Mouse (Mus musculus) kidney, embryonic 16.5 days (tissue): ENCODE measurements around the gene Krt2. TPM values are rescaled to one million over a fixed set of nuclear protein-coding genes. Genes with fewer than 3 reads are reported as not detected.

Experiments used
- ATAC-seq: fragments of 200-750 bp; cut with Nextera tagmentation; 2 replicates; pipeline ENCODE4 v1.8.0; 2017; ENCODE audit warnings: moderate TSS enrichment; ENCODE audit not compliant: low FRiP score, low TSS enrichment
- H3K27ac ChIP-seq: fragments of 300-500 bp; sonication (generic); 2 replicates; pipeline ENCODE4 v1.5.1; 2014; ENCODE audit warnings: low read length
- H3K27me3 ChIP-seq: fragments of 300-500 bp; sonication (generic); 2 replicates; pipeline ENCODE4 v1.6.1; 2014; ENCODE audit warnings: low read length, control low read depth, mixed read lengths; ENCODE audit not compliant: insufficient read depth
- H3K36me3 ChIP-seq: fragments of 300-500 bp; sonication (generic); 2 replicates; pipeline ENCODE4 v1.6.1; 2014; ENCODE audit warnings: low read length, control low read depth, mixed read lengths; ENCODE audit not compliant: insufficient read depth
- H3K4me1 ChIP-seq: fragments of 300-500 bp; sonication (generic); 2 replicates; pipeline ENCODE4 v1.6.1; 2014; ENCODE audit warnings: low read length, control low read depth, mixed read lengths; ENCODE audit not compliant: insufficient read depth
- H3K4me2 ChIP-seq: fragments of 300-500 bp; sonication (generic); replicated peaks from 2 replicates; pipeline ENCODE4 v1.6.1; 2014; ENCODE audit warnings: low read depth, low read length
- H3K4me3 ChIP-seq: fragments of 300-500 bp; sonication (generic); 2 replicates; pipeline ENCODE4 v1.5.1; 2014; ENCODE audit warnings: mild to moderate bottlenecking, low read length
- H3K9ac ChIP-seq: fragments of 300-500 bp; sonication (generic); replicated peaks from 2 replicates; pipeline ENCODE4 v1.6.1; 2014; ENCODE audit warnings: low read length
- H3K9me3 ChIP-seq: fragments of 300-500 bp; sonication (generic); 2 replicates; pipeline ENCODE4 v1.6.1; 2016; ENCODE audit warnings: low read length, control low read depth
- WGBS: fragments of 180-500 bp; shearing (Covaris S2); extraction: QIAGEN DNeasy Blood & Tissue Kit; methylation state at CpG from one replicate; pipeline ENCODE4 v1.1.7; 2014; 5-methylcytosine and 5-hydroxymethylcytosine counted together
- polyA plus RNA-seq: library from polyadenylated mRNA; unstranded; fragments of >200 nt; fragmentation: Nextera tagmentation; extraction: Ambion mirVana; gene quantifications from 2 replicates; pipeline ENCODE4 v1.2.1, GENCODE M21; 2015

Gene Krt2
- not detected in 2 replicates for polyA plus RNA-seq

- Histone ChIP-seq H3K9ac (no peak within 1 kb of the TSS), H3K4me2 (no peak within 1 kb of the TSS), H3K4me1 (no peaks in the 10 kb centered on the region), H3K36me3 (no peaks in the 10 kb centered on the region), H3K27me3 (no peaks in the 10 kb centered on the region), H3K4me3 (no peak within 1 kb of the TSS), H3K9me3 (no peaks in the 10 kb centered on the region), H3K27ac (no peak within 1 kb of the TSS)
- WGBS = 80% methylated on average over 16 of the region's 16 CpGs
- ATAC-seq = no peak
Measured at GRCm38 (mm10) chr15:101817875-101818274, at the start of gene Krt2. Krt2 (minus strand) TSS chr15:101818169.

- Histone ChIP-seq H3K36me3 (no peaks in the 10 kb centered on the region), H3K4me2 (no peak overlapping the region), H3K9ac (no peak overlapping the region), H3K4me3 (no peak overlapping the region), H3K9me3 (no peaks in the 10 kb centered on the region), H3K27ac (no peak overlapping the region), H3K27me3 (no peaks in the 10 kb centered on the region), H3K4me1 (no peaks in the 10 kb centered on the region)
- WGBS = 78% methylated on average over 7 of the region's 7 CpGs
- no peak for ATAC-seq
Measured at GRCm38 (mm10) chr15:101866754-101867153, 48.8 kb upstream of the Krt2 start.

GRCm38 (mm10) chr15:101860421-101861130, 42.6 kb upstream of the Krt2 start:
- 48% methylated on average over 13 of the region's 13 CpGs for WGBS
- Histone ChIP-seq H3K27me3 (peaks cover 30% of the 10 kb centered on the region), H3K4me3 (no peak overlapping the region), H3K27ac (no peak overlapping the region), H3K4me2 (peak overlapping the region; percentile 65), H3K4me1 (peaks cover 9% of the 10 kb centered on the region), H3K9me3 (no peaks in the 10 kb centered on the region), H3K9ac (no peak overlapping the region), H3K36me3 (no peaks in the 10 kb centered on the region)
- ATAC-seq = no peak

- ATAC-seq = no peak
- H3K4me3 ChIP-seq = peak overlapping the region; percentile 37
- peaks cover 30% of the 10 kb centered on the region for H3K27me3 ChIP-seq
- H3K9me3 ChIP-seq = no peaks in the 10 kb centered on the region
- peaks cover 9% of the 10 kb centered on the region for H3K4me1 ChIP-seq
- H3K27ac ChIP-seq = no peak overlapping the region
- WGBS = 0% methylated on average over 33 of the region's 33 CpGs
- peak overlapping the region; percentile 52 for H3K9ac ChIP-seq
- H3K36me3 ChIP-seq = no peaks in the 10 kb centered on the region
- H3K4me2 ChIP-seq = peak overlapping the region; percentile 65
Measured at GRCm38 (mm10) chr15:101859735-101860170, 41.8 kb upstream of the Krt2 start.

GRCm38 (mm10) chr15:101858673-101859425, 40.9 kb upstream of the Krt2 start:
- Histone ChIP-seq H3K27me3 (peaks cover 36% of the 10 kb centered on the region), H3K4me1 (peaks cover 9% of the 10 kb centered on the region), H3K4me2 (peak overlapping the region; percentile 65), H3K4me3 (peak overlapping the region; percentile 37; the same call in 1 of the 2 replicates), H3K9me3 (no peaks in the 10 kb centered on the region), H3K27ac (no peak overlapping the region), H3K36me3 (no peaks in the 10 kb centered on the region), H3K9ac (no peak overlapping the region; the same call in 1 of the 2 replicates)
- 0 out of 2 replicates have a peak, but pooled peaks have one; percentile 14 for ATAC-seq
- WGBS = 5% methylated on average over 11 of the region's 11 CpGs

GRCm38 (mm10) chr15:101856696-101857095, 38.7 kb upstream of the Krt2 start:
- ATAC-seq = no peak
- H3K36me3 ChIP-seq = no peaks in the 10 kb centered on the region
- no peak overlapping the region for H3K9ac ChIP-seq
- 31% methylated on average over 5 of the region's 5 CpGs for WGBS
- H3K27me3 ChIP-seq = peaks cover 41% of the 10 kb centered on the region
- no peaks in the 10 kb centered on the region for H3K9me3 ChIP-seq
- no peak overlapping the region for H3K4me2 ChIP-seq
- H3K4me3 ChIP-seq = no peak overlapping the region
- no peak overlapping the region for H3K27ac ChIP-seq
- peaks cover 9% of the 10 kb centered on the region for H3K4me1 ChIP-seq

GRCm38 (mm10) chr15:101855732-101856131, 37.8 kb upstream of the Krt2 start:
- ATAC-seq = no peak
- H3K4me1 ChIP-seq = peaks cover 9% of the 10 kb centered on the region
- peaks cover 39% of the 10 kb centered on the region for H3K27me3 ChIP-seq
- no peak overlapping the region for H3K4me2 ChIP-seq
- 75% methylated on average over 3 of the region's 3 CpGs for WGBS
- H3K36me3 ChIP-seq = no peaks in the 10 kb centered on the region
- no peak overlapping the region for H3K4me3 ChIP-seq
- no peak overlapping the region for H3K27ac ChIP-seq
- H3K9ac ChIP-seq = no peak overlapping the region
- H3K9me3 ChIP-seq = no peaks in the 10 kb centered on the region

- WGBS = 42% methylated on average over 5 of the region's 5 CpGs
- H3K27ac ChIP-seq = no peak overlapping the region
- no peak overlapping the region for H3K4me3 ChIP-seq
- H3K27me3 ChIP-seq = peaks cover 27% of the 10 kb centered on the region; the same call in 1 of the 2 replicates
- peaks cover 4% of the 10 kb centered on the region for H3K4me1 ChIP-seq
- no peak for ATAC-seq
- no peaks in the 10 kb centered on the region for H3K36me3 ChIP-seq
- no peaks in the 10 kb centered on the region for H3K9me3 ChIP-seq
- no peak overlapping the region for H3K4me2 ChIP-seq
- no peak overlapping the region for H3K9ac ChIP-seq
Measured at GRCm38 (mm10) chr15:101854294-101854693, 36.3 kb upstream of the Krt2 start.

- 25% methylated on average over 5 of the region's 5 CpGs for WGBS
- no peak for ATAC-seq
- no peaks in the 10 kb centered on the region for H3K9me3 ChIP-seq
Measured at GRCm38 (mm10) chr15:101852571-101852970, 34.6 kb upstream of the Krt2 start.

GRCm38 (mm10) chr15:101850694-101851093, 32.7 kb upstream of the Krt2 start, which contains the start of gene Krt1:
Krt1 (minus strand) TSS chr15:101850794.
- Histone ChIP-seq H3K4me3 (no peak within 1 kb of the TSS), H3K27ac (no peak within 1 kb of the TSS), H3K9me3 (no peaks in the 10 kb centered on the region), H3K4me1 (no peaks in the 10 kb centered on the region; the same call in 1 of the 2 replicates), H3K9ac (no peak within 1 kb of the TSS), H3K36me3 (no peaks in the 10 kb centered on the region), H3K4me2 (no peak within 1 kb of the TSS), H3K27me3 (peaks cover 20% of the 10 kb centered on the region; the same call in 1 of the 2 replicates)
- ATAC-seq = no peak
- WGBS = 72% methylated on average over 6 of the region's 6 CpGs

More at GRCm38 (mm10) chr15:101852571-101852970, 34.6 kb upstream of the Krt2 start:
- Histone ChIP-seq H3K4me2 (no peak overlapping the region), H3K9ac (no peak overlapping the region), H3K36me3 (no peaks in the 10 kb centered on the region), H3K4me1 (no peaks in the 10 kb centered on the region), H3K27me3 (peaks cover 17% of the 10 kb centered on the region; the same call in 1 of the 2 replicates), H3K27ac (no peak overlapping the region), H3K4me3 (no peak overlapping the region)
